Mouse (Mus musculus) cortical plate, adult 2 months (tissue): ENCODE measurements around the gene Dazap2. TPM values are rescaled to one million over a fixed set of nuclear protein-coding genes. Genes with fewer than 3 reads are reported as not detected.
"Not testable (repeated sequence)": the region's sequence is repeated elsewhere in the genome, so short reads cannot be mapped to it uniquely, and the experiment has no call there.

ENCODE experiments used
- H3K27ac ChIP-seq: fragments of 200-500 bp; 2 replicates; pipeline ENCODE4 v1.5.1; 2012; ENCODE audit warnings: low read length, control low read depth, inconsistent platforms; ENCODE audit not compliant: insufficient read depth
- H3K4me1 ChIP-seq: fragments of 200-500 bp; 2 replicates; pipeline ENCODE4 v1.6.1; 2011; ENCODE audit warnings: low read length; ENCODE audit not compliant: control insufficient read depth, insufficient read depth
- H3K4me3 ChIP-seq: fragments of 200-500 bp; 2 replicates; pipeline ENCODE4 v1.5.1; 2011; ENCODE audit warnings: mild to moderate bottlenecking, low read length, control low read depth; ENCODE audit not compliant: insufficient read depth
- CTCF ChIP-seq: fragments of 200-500 bp; IDR thresholded peaks from 2 replicates; pipeline ENCODE4 v1.5.1; 2011; ENCODE audit warnings: mild to moderate bottlenecking, control low read depth, low read length; ENCODE audit not compliant: insufficient read depth; ENCODE audit errors: extremely low read depth
- POLR2A ChIP-seq: fragments of 200-500 bp; IDR thresholded peaks from 2 replicates; pipeline ENCODE4 v1.6.1; 2011; ENCODE audit warnings: mild to moderate bottlenecking, low read length, control low read depth; ENCODE audit not compliant: insufficient read depth; ENCODE audit errors: extremely low read depth
- polyA plus RNA-seq: library from polyadenylated mRNA; depleted of rRNA; stranded (reverse); fragments of >200 nt; gene quantifications from 2 replicates; pipeline ENCODE4 v1.2.3, GENCODE M21; 2012

Dazap2 gene
- polyA plus RNA-seq, 1 experiment: 216 TPM

- no peak for TF ChIP-seq POLR2A
- no peak for TF ChIP-seq CTCF
- Histone ChIP-seq H3K27ac (no peak overlapping the region), H3K4me3 (no peak overlapping the region), H3K4me1 (no peaks in the 10 kb centered on the region)
These were observed 26.9 kb upstream of the Dazap2 start for GRCm38 (mm10) chr15:100588297-100588696.

- TF ChIP-seq POLR2A (no peak), CTCF (no peak)
- Histone ChIP-seq H3K4me3 (no peak overlapping the region), H3K4me1 (no peaks in the 10 kb centered on the region), H3K27ac (no peak overlapping the region)
These were observed 24.7 kb upstream of the Dazap2 start for GRCm38 (mm10) chr15:100590436-100590835.

GRCm38 (mm10) chr15:100592817-100593216, 22.3 kb upstream of the Dazap2 start:
- no peak overlapping the region for H3K4me3 ChIP-seq
- H3K4me1 ChIP-seq: no peaks in the 10 kb centered on the region
- H3K27ac ChIP-seq: no peak overlapping the region
- TF ChIP-seq CTCF (no peak), POLR2A (no peak)

- H3K4me1 ChIP-seq: no peaks in the 10 kb centered on the region
- TF ChIP-seq CTCF (no peak), POLR2A (no peak)
- peak overlapping the region; percentile 99 for H3K4me3 ChIP-seq
- H3K27ac ChIP-seq: peak overlapping the region; percentile 49; the same call in 1 of the 2 replicates
These were observed 16.8 kb upstream of the Dazap2 start for GRCm38 (mm10) chr15:100598287-100598882.

- no peaks in the 10 kb centered on the region for H3K4me1 ChIP-seq
- peak overlapping the region; percentile 99 for H3K4me3 ChIP-seq
- TF ChIP-seq POLR2A: peak; percentile 60; the same call in 1 of the 2 replicates
- no peak for TF ChIP-seq CTCF
- peak overlapping the region; percentile 49; the same call in 1 of the 2 replicates for H3K27ac ChIP-seq
These were observed 16.3 kb upstream of the Dazap2 start for GRCm38 (mm10) chr15:100598883-100599275.

GRCm38 (mm10) chr15:100599276-100600046, 15.7 kb upstream of the Dazap2 start, which contains the start of gene Pou6f1:
Gene Pou6f1 (minus strand): TSS chr15:100599984.
- no peak for TF ChIP-seq CTCF
- no peak for TF ChIP-seq POLR2A
- H3K27ac ChIP-seq: peak within 1 kb of the TSS; percentile 80
- H3K4me3 ChIP-seq: peak within 1 kb of the TSS; percentile 99
- H3K4me1 ChIP-seq: no peaks in the 10 kb centered on the region

GRCm38 (mm10) chr15:100600047-100600695, 15.0 kb upstream of the Dazap2 start:
- peak overlapping the region; percentile 99 for H3K4me3 ChIP-seq
- peak overlapping the region; percentile 2; the same call in 1 of the 2 replicates for H3K27ac ChIP-seq
- no peaks in the 10 kb centered on the region for H3K4me1 ChIP-seq
- TF ChIP-seq POLR2A (0 out of 2 replicates have a peak, but pooled peaks have one; percentile 27), CTCF (no peak)

GRCm38 (mm10) chr15:100600696-100601272, 14.4 kb upstream of the Dazap2 start:
- Histone ChIP-seq H3K4me1 (no peaks in the 10 kb centered on the region), H3K27ac (no peak overlapping the region), H3K4me3 (peak overlapping the region; percentile 99; the same call in 1 of the 2 replicates)
- TF ChIP-seq POLR2A: no peak
- no peak for TF ChIP-seq CTCF

GRCm38 (mm10) chr15:100601669-100602068, 13.5 kb upstream of the Dazap2 start:
- TF ChIP-seq CTCF (no peak), POLR2A (no peak)
- no peak overlapping the region for H3K4me3 ChIP-seq
- no peaks in the 10 kb centered on the region for H3K4me1 ChIP-seq
- no peak overlapping the region for H3K27ac ChIP-seq

GRCm38 (mm10) chr15:100606677-100607076, 8.5 kb upstream of the Dazap2 start:
- H3K4me1 ChIP-seq, H3K27ac ChIP-seq, H3K4me3 ChIP-seq: not testable (repeated sequence)
